Mouse (Mus musculus): Measurements from ENCODE around the gene Pld5.

Pld5 gene

GRCm38 (mm10) chr1:175950851-175951250, 324.3 kb downstream of the Pld5 start:
- DNase-seq (ENCODE audit: low spot score in 2 of 2): no peak

GRCm38 (mm10) chr1:175950421-175950820, 324.7 kb downstream of the Pld5 start:
- DNase-seq (ENCODE audit: low spot score in 2 of 2): no peak

GRCm38 (mm10) chr1:175946718-175947315, 328.3 kb downstream of the Pld5 start:
- DNase-seq (ENCODE audit: low spot score in 2 of 2): no peak

- no peak for DNase-seq (ENCODE audit: low spot score in 2 of 2)
These were observed 331.9 kb downstream of the Pld5 start for GRCm38 (mm10) chr1:175943168-175943567.

GRCm38 (mm10) chr1:175938731-175939130, 336.4 kb downstream of the Pld5 start:
- no peak for DNase-seq (ENCODE audit: low spot score in 2 of 2)

GRCm38 (mm10) chr1:175936282-175936737, 338.8 kb downstream of the Pld5 start:
- peak; percentile 28 to 84 for DNase-seq (ENCODE audit: low spot score in 2 of 2)

GRCm38 (mm10) chr1:175931391-175931790, 343.7 kb downstream of the Pld5 start:
- no peak for DNase-seq (ENCODE audit: low spot score in 2 of 2)

- DNase-seq (ENCODE audit: low spot score in 2 of 2): peak in 1 of 2 experiments; percentile 86
These were observed 351.0 kb downstream of the Pld5 start for GRCm38 (mm10) chr1:175923848-175924787.

GRCm38 (mm10) chr1:175921091-175921490, 354.0 kb downstream of the Pld5 start:
- DNase-seq (ENCODE audit: low spot score in 2 of 2): no peak

- DNase-seq (ENCODE audit: low spot score in 2 of 2): no peak
These were observed 355.1 kb downstream of the Pld5 start, which contains the start of gene Gm38100 for GRCm38 (mm10) chr1:175920029-175920428. Gene Gm38100 (plus strand): TSS chr1:175920329.

- DNase-seq (ENCODE audit: low spot score in 2 of 2): no peak
These were observed 361.3 kb downstream of the Pld5 start for GRCm38 (mm10) chr1:175913728-175914303.
